Mouse (Mus musculus) neural tube, postnatal 0 days (tissue): Measurements from ENCODE around the gene Crxos. TPM values are rescaled to one million over a fixed set of nuclear protein-coding genes. Genes with fewer than 3 reads are reported as not detected.

Source experiments
- polyA plus RNA-seq: library from polyadenylated mRNA; unstranded; fragments of >200 nt; fragmentation: Nextera tagmentation; extraction: Ambion mirVana; gene quantifications from 2 replicates; pipeline ENCODE4 v1.2.1, GENCODE M21; 2015

Crxos gene
- polyA plus RNA-seq = not detected in 2 replicates

GRCm38 (mm10) chr7:15882317-15882716, at the start of gene Crxos:
Gene Crxos (plus strand): TSS chr7:15882617.

GRCm38 (mm10) chr7:15839578-15839977, 42.8 kb upstream of the Crxos start, which contains the start of gene Obox6:
Gene Obox6 (minus strand): TSS chr7:15839678.

DNA sequence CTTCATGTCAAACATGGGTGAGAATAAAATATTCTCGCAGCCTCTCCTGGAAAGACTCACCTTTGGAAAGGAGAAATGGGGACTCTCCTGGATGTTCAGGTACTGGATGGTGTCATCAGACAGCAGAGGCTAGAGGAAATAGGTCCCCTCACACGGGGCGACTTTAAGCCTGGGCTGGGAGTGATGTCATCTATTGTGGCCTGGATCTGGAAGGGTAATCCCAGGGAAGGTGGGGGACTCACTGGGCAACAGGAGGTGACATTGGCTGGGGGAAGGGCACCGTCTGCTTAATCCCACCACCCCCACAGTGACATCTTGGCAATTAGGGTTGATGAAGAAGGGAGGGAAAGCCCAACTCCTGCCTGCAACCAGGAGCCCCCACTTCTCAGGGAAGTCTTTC, 2.7 kb upstream of the Crxos start, which contains the start of gene Crx:
Gene Crx (minus strand): TSS at position 213 of the 400 bp plus-strand sequence.

DNA sequence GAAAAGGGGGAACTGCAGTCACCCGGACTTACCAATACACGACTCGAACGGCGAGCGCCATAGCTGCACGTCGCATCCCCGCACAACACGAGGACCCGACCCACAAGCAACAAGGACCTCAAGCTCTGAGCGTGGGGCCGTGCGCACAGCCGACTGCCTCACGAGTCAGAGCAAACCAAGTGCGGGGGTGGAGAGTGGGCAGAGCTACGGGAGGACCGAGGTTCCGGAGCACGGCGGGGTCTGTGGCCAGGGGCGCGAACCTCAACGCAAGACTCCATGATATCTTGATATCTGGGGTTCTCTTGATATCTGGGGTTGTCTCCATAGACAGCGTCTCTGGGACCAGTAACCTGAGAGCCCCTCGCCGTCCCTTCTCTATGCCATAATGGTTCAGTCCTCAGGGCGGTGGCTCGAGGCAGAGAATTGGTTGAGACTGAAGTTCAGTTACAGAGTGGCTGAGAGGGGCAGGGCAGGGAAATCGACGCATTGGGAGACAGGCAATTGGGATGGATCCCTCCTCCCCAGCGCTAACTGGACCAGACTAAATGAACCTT, 39.9 kb downstream of the Crxos start, which contains the start of gene Selenow:
Gene Selenow (minus strand): TSS at position 183 of the 554 bp plus-strand sequence.

DNA sequence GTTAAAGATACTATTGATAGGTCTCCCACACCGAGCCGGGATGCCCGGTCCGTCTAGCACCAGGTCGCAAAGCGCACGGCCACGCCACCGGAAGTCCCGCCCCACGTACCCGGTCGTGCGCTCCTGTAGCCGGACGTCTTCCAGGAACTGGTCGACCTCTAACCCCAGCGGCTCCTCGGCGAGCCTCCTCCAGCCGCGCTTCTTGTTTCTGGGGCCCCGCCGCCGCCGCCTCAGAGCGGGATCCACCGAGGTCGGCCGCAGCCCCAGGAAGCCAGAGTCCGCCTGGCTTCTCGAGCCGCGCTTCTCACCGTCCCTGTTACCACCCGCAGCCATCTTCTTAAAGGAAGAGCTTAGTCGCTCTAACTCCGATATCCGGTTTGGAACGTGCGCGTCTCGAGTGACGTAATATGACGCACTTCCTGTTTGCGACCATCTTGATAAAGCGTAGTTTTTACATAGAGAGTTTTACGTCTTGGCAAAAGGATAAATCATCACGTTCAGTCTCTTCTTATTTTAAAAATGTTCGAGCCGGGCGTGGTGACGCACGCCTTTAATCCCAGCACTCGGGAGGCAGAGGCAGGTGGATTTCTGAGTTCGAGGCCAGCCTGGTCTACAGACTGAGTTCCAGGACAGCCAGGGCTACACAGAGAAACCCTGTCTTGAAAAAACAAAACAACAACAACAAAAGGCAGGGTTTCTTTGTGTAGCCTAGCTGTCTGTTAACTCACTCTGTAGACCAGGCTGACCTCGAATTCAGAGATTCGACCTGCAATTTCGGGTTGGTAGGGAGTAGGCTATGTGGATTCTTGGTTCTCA, 63.5 kb downstream of the Crxos start, which contains the start of gene Nop53:
Gene Nop53 (minus strand): TSS at position 354 of the 816 bp plus-strand sequence.

Other genes starting within 250 kb of the Crxos start
- gene Obox3, start 242.7 kb upstream of the Crxos start, polyA plus RNA-seq = not detected in 2 replicates
- gene Obox5, start 132.5 kb upstream of the Crxos start, polyA plus RNA-seq = not detected in 2 replicates
- not detected in 2 replicates for gene Obox6, start 42.9 kb upstream of the Crxos start, polyA plus RNA-seq
- gene Crx, start 2.6 kb upstream of the Crxos start, polyA plus RNA-seq = not detected in 2 replicates
- 1,765 and 1,901 TPM in 2 replicates for gene Selenow, start 39.8 kb downstream of the Crxos start, polyA plus RNA-seq
- 109 and 111 TPM in 2 replicates for gene Nop53, start 63.5 kb downstream of the Crxos start, polyA plus RNA-seq
- gene Ehd2, start 85.0 kb downstream of the Crxos start, polyA plus RNA-seq = 5.6 and 8.1 TPM in 2 replicates
- 3.9 and 5.4 TPM in 2 replicates for gene Bicra, start 165.3 kb downstream of the Crxos start, polyA plus RNA-seq
- gene Zfp541, start 179.2 kb downstream of the Crxos start, polyA plus RNA-seq = 0.24 and 0.32 TPM in 2 replicates
- 245 and 283 TPM in 2 replicates for gene Napa, start 215.8 kb downstream of the Crxos start, polyA plus RNA-seq
- 33.5 and 36.5 TPM in 2 replicates for gene Kptn, start 237.3 kb downstream of the Crxos start, polyA plus RNA-seq
- 1.4 and 2.1 TPM in 2 replicates for gene Slc8a2, start 247.2 kb downstream of the Crxos start, polyA plus RNA-seq